Mouse (Mus musculus) embryo, embryonic 9.5 days (tissue): ENCODE measurements around the gene Epsti1.
"Not testable (repeated sequence)": the region's sequence is repeated elsewhere in the genome, so short reads cannot be mapped to it uniquely, and the experiment has no call there.

ENCODE experiments used
- DNase-seq: peaks from one replicate; pipeline ENCODE4 v3.0.0-alpha.2; 2017; ENCODE audit errors: extremely low spot score

The Epsti1 gene

DNA sequence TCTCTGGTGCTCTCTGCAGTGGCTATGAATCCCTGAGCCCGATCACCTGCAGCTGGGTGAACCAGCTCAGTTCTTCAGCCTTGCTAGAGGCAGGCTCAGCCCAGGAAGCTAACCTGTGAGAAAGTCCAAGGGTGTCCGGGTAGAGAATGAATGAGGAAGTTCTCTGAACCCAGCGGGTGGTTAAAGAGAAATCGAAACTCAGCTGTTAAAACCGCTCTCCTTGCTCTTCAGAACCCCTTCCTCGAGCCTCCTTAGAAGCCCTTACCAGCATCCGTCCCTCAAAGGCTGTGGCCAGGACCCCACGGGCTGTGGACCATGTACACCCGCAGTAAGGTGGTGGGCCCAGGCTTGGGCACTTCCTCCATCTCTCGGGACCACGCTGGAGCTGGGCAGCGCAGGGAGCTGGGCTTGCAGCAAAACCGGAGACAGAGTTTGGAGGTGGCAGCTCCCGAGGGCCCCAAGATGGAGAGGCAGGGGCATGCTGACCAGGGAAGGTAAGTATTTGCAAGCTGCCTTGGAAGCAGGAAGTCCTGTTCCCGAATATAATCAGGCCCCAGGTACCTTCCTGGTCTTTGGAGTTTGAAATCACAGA, at the start of gene Epsti1:
TSS of gene Epsti1 (plus strand) at position 69 of the 592 bp plus-strand sequence.
- DNase-seq: no peak

DNA sequence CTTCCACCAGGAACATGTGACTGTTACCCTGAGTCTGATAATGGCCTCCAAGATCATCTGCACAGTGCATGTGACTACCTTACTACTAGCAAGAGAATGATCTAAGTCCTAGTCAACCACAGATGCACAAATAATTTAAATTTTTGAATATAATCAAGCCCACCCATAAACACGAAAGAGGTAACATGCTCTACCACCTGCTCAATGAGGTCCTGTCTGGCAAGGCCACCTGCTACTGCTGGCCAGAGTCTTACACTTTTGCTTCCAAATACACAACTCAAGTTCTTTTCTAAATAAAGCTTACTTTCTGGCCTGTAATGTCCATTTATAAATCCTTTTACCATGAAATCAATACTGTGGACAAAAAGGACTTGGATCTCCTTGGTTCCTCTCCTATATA, 44.1 kb upstream of the Epsti1 start:
- DNase-seq: no peak

GRCm38 (mm10) chr14:77860841-77861560, 43.0 kb upstream of the Epsti1 start:
- DNase-seq: no peak

DNA sequence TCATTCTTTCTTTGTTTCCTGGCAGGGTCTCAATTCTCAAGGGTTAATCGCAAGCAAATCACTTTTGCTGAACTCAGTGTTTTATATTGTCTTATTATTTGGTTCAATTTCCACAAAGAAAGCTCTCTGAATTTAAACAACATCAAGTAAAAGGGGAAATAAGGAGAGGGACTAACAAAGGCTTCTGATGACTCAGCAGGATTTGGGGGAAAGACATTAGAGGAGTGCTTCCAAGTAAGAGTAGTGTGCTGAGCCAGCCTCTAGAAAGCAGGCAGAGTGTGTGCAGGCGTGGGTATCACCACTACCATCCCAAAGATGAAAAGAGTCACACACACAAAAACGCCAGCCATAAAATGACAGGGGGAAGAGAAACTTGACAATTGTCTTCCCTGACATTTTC, 40.0 kb upstream of the Epsti1 start:
- DNase-seq: no peak

DNA sequence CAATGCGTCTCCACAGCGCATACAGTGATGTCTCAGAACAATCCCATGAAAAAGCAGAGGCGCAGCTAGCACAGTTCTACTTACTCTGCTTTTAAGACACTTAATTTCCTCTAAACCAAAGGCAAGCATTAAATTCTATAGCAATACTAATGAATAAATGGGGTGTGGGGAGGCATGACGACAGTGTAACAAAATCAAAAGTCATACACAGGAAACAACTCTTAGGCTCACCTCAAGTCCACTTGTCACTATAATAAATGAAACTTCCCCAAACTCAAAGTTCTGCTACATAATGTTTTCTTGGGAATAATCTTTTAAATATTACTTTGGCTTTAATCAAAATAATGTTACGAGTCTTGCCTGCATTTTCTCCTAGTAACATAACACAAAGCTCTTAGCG, 39.5 kb upstream of the Epsti1 start:
- no peak for DNase-seq

GRCm38 (mm10) chr14:77867601-77868000, 36.4 kb upstream of the Epsti1 start:
- no peak for DNase-seq

DNA sequence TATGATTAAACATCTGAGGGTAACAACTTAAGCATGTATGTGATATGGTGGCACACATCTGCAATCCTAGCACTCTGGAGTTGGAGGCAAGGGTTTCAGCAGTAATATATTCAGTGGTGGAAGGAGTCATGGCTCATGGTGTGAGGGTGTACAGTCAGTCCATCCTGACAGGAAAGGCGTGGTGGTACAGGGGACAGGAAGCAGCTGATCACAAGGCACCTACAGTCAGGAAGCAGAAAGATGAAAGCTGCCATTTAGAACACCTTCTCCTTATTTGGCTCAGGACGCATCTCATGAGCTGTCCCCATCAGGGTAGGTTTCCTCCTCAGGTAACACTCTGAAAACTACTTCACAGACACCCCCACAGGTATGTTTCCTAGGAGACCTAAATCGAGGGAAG, 33.1 kb upstream of the Epsti1 start:
- no peak for DNase-seq

DNA sequence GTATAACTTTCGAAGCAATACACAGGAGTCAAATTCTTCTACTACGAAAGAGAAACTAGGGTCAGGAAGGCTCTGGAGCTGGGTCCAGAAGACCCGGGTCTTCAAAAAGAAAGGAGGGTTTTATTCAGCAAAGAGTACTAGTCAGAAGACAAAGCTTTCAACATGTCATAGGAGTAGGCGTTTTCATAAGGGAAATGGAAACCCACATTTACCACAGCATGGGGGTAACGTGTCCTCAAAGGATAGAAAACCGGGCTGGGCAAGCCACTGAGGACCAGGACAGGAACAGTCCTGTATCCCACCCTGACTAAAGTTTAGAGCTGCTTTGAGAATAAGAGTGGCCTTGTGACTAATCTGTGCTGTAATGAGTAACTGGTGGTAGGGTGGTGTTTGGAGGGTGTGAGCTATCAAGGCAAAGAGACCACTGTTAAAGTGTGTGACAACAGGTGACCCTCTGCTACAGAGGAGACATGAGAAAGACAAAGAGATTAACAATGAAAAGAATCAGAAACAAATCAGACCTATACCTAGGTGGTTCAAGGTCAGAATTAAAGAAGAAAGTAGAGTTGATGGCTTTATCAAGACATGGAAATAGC, 32.6 kb upstream of the Epsti1 start:
- no peak for DNase-seq

DNA sequence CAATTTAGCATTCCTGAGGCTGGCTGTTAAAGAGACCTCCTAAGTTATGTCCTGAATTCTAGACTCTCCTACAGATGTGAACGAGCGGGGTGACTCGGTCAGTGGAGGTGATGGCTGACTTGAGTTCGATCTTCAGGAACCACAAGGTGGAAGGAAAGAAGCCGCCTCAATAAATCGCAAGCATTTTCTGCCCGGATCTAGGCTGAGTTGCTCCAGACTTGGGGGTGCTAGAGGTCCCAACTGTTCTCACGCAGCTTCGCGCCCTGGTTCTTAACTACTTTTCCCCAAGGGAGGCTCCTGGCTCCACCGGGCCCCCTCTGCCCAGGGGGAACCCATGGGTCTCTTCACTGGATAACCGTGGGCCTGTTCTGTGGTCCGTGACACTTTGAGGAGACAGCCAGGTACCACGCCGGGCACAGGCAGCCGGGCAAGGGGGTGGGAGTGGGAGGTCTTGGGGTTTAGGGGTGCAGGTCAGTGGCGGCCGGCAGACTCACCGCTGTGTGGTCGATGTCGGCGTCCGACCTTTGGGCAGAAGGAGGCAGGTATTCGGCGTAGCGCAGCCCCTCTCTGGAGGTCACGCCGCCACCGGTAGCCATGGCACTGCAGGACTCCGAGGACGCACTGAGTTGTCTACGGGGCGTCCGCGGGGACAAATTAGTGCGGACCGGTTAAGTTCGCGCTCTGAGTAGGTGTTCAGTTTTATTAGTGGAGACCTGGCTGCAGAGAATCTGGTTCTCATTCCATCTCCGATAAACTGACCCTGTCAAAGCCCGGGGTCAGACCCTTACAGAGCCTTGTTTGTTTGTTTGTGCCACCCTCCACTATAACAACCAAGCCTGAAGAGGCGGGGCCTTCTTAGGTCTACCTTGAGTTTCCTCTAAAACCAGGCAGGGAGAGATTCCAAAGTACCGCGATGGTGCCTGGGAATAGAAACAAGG, 29.5 kb upstream of the Epsti1 start, which contains the start of gene Dnajc15:
TSS of gene Dnajc15 (minus strand) at position 822 of the 938 bp plus-strand sequence.
- DNase-seq: peak; percentile 90

- DNase-seq: no peak
Observed at GRCm38 (mm10) chr14:77876199-77876598, 27.8 kb upstream of the Epsti1 start.

- DNase-seq: not testable (repeated sequence)
Observed at GRCm38 (mm10) chr14:77877876-77878275, 26.2 kb upstream of the Epsti1 start.

DNA sequence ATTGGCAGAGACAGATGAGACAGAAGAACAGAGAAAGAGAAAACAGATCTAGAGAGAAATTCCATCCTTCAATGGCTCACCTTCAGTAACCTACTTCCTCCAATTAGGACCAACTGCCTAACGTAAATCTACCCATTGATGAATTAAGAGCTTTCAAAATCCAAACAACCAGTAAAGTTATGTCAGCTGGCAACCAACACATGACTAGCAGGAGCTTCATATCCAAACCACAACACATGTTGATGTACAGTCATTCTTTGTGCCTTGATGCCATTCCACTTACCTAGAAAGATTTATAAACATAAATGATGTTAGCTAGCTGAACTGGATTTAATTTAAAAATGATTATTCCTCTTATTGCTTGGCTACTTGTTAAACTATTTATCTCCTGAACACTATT, 22.0 kb upstream of the Epsti1 start:
- no peak for DNase-seq

- no peak for DNase-seq
Observed at GRCm38 (mm10) chr14:77882669-77883068, 21.4 kb upstream of the Epsti1 start.

- no peak for DNase-seq
Observed at GRCm38 (mm10) chr14:77886376-77886775, 17.7 kb upstream of the Epsti1 start.

GRCm38 (mm10) chr14:77886941-77887340, 17.1 kb upstream of the Epsti1 start:
- DNase-seq: no peak

GRCm38 (mm10) chr14:77889911-77890310, 14.1 kb upstream of the Epsti1 start:
- DNase-seq: no peak

DNA sequence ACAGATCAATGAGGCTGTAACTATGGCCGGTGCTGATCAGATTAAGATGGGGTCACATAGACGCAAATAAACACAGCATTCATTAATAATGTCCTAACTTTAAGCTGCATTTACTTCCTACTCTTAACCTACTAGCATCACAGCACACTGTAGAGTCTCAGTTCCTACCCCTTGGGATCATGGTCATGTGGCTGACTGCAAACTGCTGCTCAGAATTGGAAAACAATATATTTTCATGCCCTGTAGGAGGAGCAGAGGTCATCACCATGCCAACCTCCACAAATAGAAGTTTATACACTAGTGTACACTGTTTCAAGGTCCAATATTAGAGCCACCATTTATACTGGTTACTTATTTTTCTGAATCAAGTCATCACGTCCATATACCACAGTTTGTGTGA, 8.1 kb upstream of the Epsti1 start:
- DNase-seq: no peak

DNA sequence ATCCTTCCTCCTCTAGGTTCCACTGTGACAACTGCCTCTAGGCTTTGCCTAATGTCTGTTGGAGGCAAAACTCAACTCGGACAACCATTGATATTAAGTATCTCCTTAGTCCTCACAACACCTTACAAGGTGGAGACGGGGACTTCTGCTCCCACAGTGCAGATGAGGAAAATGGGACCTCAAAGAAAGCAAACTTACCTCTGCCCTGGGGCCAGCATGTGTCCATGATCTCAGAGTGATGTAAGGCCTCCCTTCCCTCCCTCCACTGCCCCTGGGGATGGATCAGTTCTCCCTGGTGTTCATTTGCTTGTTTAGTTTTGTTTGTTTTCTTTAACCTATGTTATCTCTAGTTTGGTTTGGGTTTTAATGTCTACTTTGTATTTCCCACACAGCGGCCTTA, 1.5 kb upstream of the Epsti1 start:
- DNase-seq: no peak

GRCm38 (mm10) chr14:77905466-77905865, 1.4 kb downstream of the Epsti1 start:
- no peak for DNase-seq

GRCm38 (mm10) chr14:77906586-77906985, 2.5 kb downstream of the Epsti1 start:
- DNase-seq: no peak

DNA sequence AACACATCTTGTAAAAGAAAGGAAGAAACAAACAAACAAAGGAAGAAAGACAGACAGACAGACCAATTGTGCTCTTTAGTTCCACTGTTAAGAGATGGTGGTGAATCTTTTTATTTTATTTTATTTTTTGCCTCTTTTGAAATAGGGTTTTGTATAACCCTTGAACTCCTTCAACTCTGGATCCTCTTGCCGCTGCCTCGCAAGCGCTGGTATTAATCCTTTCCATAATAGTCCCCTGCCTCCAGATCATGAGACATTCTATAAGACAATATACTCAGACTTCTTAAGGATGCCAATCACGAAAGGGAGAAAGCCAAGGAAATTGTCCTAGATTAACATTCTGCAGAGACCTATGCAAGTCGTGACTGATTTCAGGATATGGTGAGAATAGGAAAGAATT, 11.7 kb downstream of the Epsti1 start:
- no peak for DNase-seq

- no peak for DNase-seq
Observed at GRCm38 (mm10) chr14:77921641-77922040, 17.6 kb downstream of the Epsti1 start.
